Mouse (Mus musculus) lung, postnatal 0 days (tissue): ENCODE results near the gene AU022252.

ENCODE experiments used
- CTCF ChIP-seq: IDR thresholded peaks from 2 replicates; pipeline ENCODE4 v1.5.1; 2016; ENCODE audit warnings: antibody characterized with exemption, mild to moderate bottlenecking
- EP300 ChIP-seq: IDR thresholded peaks from 2 replicates; pipeline ENCODE4 v1.6.1; 2016; ENCODE audit warnings: antibody characterized with exemption, mild to moderate bottlenecking, control low read depth

DNA sequence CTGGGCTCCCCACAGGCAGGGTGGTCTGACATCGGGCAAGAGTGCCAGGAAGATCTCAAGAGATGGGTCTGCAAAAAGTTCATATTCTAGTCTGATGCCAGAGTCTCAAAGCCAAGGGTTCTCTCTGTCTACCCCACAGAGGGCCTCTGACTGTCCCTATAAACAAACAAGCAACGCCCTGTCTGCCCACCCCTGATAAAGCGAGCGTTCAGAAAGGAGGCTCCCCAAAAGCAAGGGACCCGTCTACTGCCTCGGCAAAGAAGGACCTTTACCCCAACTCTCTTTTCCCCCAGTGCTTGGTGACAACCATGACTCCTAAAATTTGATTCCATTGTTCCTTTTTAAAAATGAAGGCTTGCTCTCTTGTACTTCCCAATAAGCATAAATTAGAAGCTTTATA is 42.6 kb downstream of the AU022252 start, which contains the start of gene Ermap:
- no peak for TF ChIP-seq CTCF
- no peak for TF ChIP-seq EP300
